Mouse (Mus musculus) neural tube, embryonic 14.5 days (tissue): ENCODE measurements around the gene Rplp1. TPM values are rescaled to one million over a fixed set of nuclear protein-coding genes. Genes with fewer than 3 reads are reported as not detected.

ENCODE experiments used
- ATAC-seq: fragments of 200-750 bp; cut with Nextera tagmentation; 2 replicates; pipeline ENCODE4 v1.8.0; 2017; ENCODE audit warnings: low read depth, mild to moderate bottlenecking, moderate TSS enrichment, moderate library complexity
- H3K27ac ChIP-seq: fragments of 300-500 bp; sonication (generic); 2 replicates; pipeline ENCODE4 v1.5.1; 2014; ENCODE audit warnings: low read depth, mild to moderate bottlenecking, control low read depth, low read length, moderate library complexity, mixed read lengths
- H3K27me3 ChIP-seq: fragments of 300-500 bp; sonication (generic); 2 replicates; pipeline ENCODE4 v1.6.1; 2014; ENCODE audit warnings: low read length; ENCODE audit not compliant: control insufficient read depth, insufficient read depth
- H3K36me3 ChIP-seq: fragments of 300-500 bp; sonication (generic); 2 replicates; pipeline ENCODE4 v1.6.1; 2014; ENCODE audit warnings: low read length, mixed read lengths; ENCODE audit not compliant: control insufficient read depth, insufficient read depth
- H3K4me1 ChIP-seq: fragments of 300-500 bp; sonication (generic); 2 replicates; pipeline ENCODE4 v1.6.1; 2014; ENCODE audit warnings: low read length; ENCODE audit not compliant: control insufficient read depth, insufficient read depth
- H3K4me2 ChIP-seq: fragments of 300-500 bp; sonication (generic); 2 replicates; pipeline ENCODE4 v1.6.1; 2014; ENCODE audit warnings: mild to moderate bottlenecking, low read depth, low read length, control low read depth
- H3K4me3 ChIP-seq: fragments of 300-500 bp; sonication (generic); 2 replicates; pipeline ENCODE4 v1.5.1; 2014; ENCODE audit warnings: low read depth, low read length, control low read depth, mixed read lengths
- H3K9ac ChIP-seq: fragments of 300-500 bp; sonication (generic); replicated peaks from 2 replicates; pipeline ENCODE4 v1.6.1; 2014; ENCODE audit warnings: low read depth, mild to moderate bottlenecking, control low read depth, low read length, mixed read lengths
- H3K9me3 ChIP-seq: fragments of 300-500 bp; sonication (generic); 2 replicates; pipeline ENCODE4 v1.6.1; 2016; ENCODE audit warnings: low read length; ENCODE audit not compliant: control insufficient read depth
- WGBS: fragments of 180-500 bp; shearing (Covaris S2); extraction: QIAGEN DNeasy Blood & Tissue Kit; methylation state at CpG from one replicate; pipeline ENCODE4 v1.1.7; 2014; 5-methylcytosine and 5-hydroxymethylcytosine counted together
- polyA plus RNA-seq: library from polyadenylated mRNA; unstranded; fragments of >200 nt; fragmentation: Nextera tagmentation; extraction: Ambion mirVana; gene quantifications from 2 replicates; pipeline ENCODE4 v1.2.1, GENCODE M21; 2014

Gene Rplp1
- polyA plus RNA-seq, 1 experiment from 2014 or later = 1,031 TPM

DNA sequence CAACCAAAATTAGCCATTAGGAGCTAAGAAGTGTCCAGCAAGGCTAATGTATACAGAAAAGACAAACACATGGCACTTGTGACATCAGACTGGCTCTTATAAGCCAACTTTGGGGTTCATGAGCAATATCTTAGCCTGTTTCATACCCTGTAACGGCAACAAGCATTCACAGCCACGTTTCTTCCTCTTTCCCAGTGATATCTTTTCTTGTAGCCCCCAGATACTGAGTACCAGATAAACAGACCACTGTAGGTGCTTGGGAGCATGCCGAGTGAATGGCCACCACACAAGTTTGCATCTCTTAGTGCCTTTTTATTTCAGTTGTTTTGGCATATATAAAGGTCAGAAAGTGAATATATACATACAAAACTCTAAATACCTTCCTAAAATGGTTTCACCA is 2.6 kb upstream of the Rplp1 start:
- H3K4me3 ChIP-seq = no peak overlapping the region
- WGBS = 89% methylated on average over 3 of the region's 3 CpGs
- H3K27ac ChIP-seq = no peak overlapping the region
- peaks cover 6% of the 10 kb centered on the region for H3K36me3 ChIP-seq
- H3K4me2 ChIP-seq = no peak overlapping the region
- no peaks in the 10 kb centered on the region for H3K27me3 ChIP-seq
- no peak overlapping the region for H3K9ac ChIP-seq
- ATAC-seq = no peak
- H3K4me1 ChIP-seq = peaks cover 17% of the 10 kb centered on the region; the same call in 1 of the 2 replicates
- no peaks in the 10 kb centered on the region for H3K9me3 ChIP-seq

DNA sequence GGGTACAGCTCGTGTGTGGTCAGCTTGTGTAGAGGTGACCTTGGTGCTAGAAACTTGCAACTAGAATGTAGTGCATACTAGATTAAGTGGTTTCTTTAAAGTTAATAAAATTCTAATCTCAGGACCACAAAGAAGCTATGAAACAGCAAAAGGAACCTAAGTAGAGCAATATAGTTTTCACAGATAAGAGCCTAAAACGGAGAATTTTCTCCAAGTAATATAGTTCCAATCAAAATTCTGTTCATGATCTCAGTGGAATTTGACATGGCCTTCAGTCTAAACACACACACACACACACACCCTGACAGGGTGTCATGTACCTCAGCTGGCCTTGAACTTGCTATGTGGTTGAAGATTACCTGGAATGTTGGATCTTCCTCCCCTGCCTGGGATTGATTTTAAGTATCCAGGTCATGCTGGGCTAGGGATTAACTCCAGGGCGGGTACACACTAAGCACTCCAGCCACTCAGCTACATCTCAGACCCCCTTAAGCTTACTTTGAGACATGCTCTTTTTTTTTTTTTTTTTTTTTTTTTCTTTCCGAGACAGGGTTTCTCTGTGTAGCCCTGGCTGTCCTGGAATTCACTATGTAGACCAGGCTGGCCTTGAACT is 1.2 kb upstream of the Rplp1 start:
- Histone ChIP-seq H3K9me3 (no peaks in the 10 kb centered on the region), H3K27me3 (no peaks in the 10 kb centered on the region), H3K9ac (no peak overlapping the region; the same call in 1 of the 2 replicates), H3K4me1 (peaks cover 17% of the 10 kb centered on the region; the same call in 1 of the 2 replicates), H3K4me2 (peak overlapping the region; percentile 78), H3K4me3 (peak overlapping the region; percentile 83), H3K27ac (no peak overlapping the region), H3K36me3 (peaks cover 10% of the 10 kb centered on the region)
- ATAC-seq = no peak
- 56% methylated on average over 4 of the region's 4 CpGs for WGBS

DNA sequence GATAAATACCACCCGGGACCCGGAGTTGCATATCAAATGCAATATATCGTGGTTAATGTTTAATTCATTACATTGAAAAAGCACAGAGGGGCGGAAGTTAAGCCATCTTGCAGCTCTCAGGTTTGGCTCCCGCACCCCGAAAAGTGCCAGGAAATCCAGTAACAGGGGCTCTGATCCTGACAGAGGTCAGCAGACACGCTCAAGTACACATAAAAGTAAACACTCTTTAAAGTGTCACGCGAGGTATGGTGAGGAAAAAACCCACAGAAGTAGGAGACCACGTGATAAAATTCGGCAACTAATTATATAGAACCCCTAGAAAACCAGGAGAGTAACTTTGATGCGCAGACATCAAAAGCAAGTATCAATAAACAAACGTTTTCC is 567 bp upstream of the Rplp1 start:
- Histone ChIP-seq H3K4me1 (peaks cover 17% of the 10 kb centered on the region; the same call in 1 of the 2 replicates), H3K4me2 (peak overlapping the region; percentile 78), H3K27me3 (no peaks in the 10 kb centered on the region), H3K9ac (peak overlapping the region; percentile 76), H3K36me3 (peaks cover 10% of the 10 kb centered on the region), H3K9me3 (no peaks in the 10 kb centered on the region), H3K27ac (peak overlapping the region; percentile 90), H3K4me3 (peak overlapping the region; percentile 83)
- WGBS = 4% methylated on average over 13 of the region's 13 CpGs
- ATAC-seq = no peak; the same call in 1 of the 2 replicates

DNA sequence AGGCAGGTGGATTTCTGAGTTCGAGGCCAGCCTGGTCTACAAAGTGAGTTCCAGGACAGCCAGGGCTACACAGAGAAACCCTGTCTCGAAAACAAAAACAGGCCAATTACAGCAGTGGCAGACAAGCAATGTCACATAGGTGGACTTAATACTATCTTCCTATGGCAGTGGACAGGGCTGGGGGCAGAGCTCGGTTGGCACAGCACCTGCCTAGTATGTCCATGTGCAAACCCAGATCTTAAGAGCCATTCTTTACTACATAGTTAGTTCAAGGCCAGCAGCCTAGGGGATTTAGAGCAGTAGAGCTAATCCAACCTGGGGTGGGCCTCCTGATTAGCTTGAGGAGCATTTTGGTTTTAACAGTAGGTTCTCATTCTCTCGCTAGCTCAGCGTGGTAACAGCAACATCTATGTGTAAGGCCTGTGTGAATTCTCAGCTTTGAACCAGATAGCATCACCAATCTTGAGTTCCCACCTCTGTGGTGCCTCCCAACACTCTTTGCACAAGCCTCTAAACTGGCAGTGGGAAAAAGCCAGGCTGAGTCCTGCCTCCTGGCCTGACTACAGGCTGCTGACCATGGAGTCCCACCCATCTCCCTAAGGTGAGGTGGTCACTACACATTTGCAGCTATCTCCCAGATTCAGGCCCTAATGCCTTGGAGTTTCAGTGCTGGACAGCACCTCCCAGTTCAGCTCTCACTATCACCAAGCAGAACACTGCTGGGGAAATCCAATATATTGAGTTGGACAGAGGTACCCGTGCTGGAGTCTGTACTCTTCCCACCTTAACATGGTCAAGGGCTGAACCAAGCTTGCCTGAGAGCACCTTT is 2.8 kb downstream of the Rplp1 start:
- ATAC-seq = no peak
- no peak overlapping the region for H3K4me3 ChIP-seq
- no peaks in the 10 kb centered on the region for H3K27me3 ChIP-seq
- H3K4me2 ChIP-seq = no peak overlapping the region
- H3K36me3 ChIP-seq = peaks cover 10% of the 10 kb centered on the region; the same call in 1 of the 2 replicates
- peaks cover 17% of the 10 kb centered on the region; the same call in 1 of the 2 replicates for H3K4me1 ChIP-seq
- 62% methylated on average over 6 of the region's 6 CpGs for WGBS
- H3K27ac ChIP-seq = no peak overlapping the region
- H3K9ac ChIP-seq = no peak overlapping the region
- H3K9me3 ChIP-seq = no peaks in the 10 kb centered on the region

DNA sequence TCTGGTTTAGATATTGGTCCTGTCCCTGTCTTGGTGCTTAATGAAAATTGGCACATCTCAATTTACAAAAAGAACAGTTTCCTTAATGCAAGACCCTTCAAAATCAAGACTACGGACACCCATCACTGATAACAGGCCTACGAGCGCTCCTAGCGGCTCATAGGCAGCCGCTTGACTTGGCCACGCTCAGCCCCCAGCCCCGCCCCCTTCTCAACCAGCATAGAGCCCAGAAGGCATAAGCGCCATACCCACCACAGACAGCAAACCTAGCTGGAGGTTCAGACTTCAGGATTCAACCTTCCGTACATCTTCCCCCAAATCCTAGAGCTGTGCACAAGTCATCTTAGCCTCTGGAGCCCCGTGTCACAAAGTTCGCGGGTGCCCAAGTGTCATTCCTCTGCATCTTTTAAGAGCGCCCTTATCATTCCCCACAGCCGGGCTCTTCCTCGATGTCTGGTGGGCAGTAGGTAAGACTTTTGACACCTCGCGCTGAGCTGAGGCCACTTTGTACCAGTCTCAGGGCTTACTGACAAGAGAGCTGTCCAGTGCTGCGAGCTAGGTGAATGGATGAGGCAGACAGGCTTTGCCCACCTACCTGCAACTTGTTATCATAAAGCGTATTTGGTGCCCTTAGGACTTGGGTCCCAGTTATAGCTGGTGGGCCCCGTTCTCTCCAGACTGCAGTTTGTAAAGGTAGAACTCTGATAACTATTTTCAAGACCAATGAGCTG is 3.7 kb downstream of the Rplp1 start:
- Histone ChIP-seq H3K9ac (no peak overlapping the region), H3K4me1 (peaks cover 17% of the 10 kb centered on the region; the same call in 1 of the 2 replicates), H3K36me3 (peaks cover 10% of the 10 kb centered on the region; the same call in 1 of the 2 replicates), H3K27ac (no peak overlapping the region), H3K4me3 (no peak overlapping the region), H3K27me3 (no peaks in the 10 kb centered on the region), H3K9me3 (no peaks in the 10 kb centered on the region), H3K4me2 (no peak overlapping the region)
- 44% methylated on average over 20 of the region's 20 CpGs for WGBS
- no peak for ATAC-seq

DNA sequence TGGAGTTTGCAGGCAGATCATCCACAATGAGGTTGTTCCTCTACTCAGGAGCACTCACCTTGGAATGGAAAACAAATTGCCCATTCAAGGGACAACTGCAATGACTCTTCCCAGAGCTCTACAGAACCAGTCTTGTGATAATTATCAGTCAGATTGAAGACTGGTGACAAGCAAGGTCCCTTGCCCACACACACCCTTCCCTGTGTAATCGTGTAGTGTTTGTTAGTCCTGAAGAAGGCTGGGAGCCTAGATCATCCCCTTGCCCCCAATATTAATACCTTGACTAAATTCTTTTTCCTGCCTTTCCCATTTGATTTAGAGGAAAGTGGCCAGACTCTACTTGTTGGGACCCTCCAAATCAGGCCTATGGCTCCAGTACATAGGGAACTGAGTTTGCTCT is 4.7 kb downstream of the Rplp1 start:
- peaks cover 10% of the 10 kb centered on the region; the same call in 1 of the 2 replicates for H3K36me3 ChIP-seq
- 100% methylated on average over 1 of the region's 1 CpGs for WGBS
- H3K4me3 ChIP-seq = no peak overlapping the region

DNA sequence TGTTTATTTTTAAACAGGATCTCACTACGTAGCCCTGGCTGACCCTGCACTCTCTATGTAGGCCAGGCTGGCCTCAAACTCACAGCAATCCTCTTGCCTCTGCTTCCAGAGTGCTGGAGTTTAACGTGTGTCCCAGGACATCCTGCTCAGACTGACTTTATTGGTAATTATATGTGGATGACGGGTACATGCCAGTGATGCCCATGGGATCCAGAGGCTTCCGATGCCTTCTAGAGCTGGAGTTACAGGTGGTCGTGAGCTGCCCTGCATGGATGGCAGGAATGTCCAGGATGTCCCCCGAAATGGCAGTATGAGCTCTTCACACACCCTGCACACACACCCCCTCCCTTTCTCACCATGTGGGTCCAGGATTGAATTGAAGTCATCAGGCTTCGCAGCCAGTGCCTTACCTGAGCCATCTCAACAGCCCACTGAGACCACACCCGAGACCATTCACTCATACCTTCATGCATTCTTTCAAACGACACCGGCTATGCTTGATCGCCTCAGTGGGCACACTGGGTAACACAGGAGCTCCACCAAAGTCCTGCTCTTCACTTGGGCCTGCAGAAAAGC is 5.4 kb downstream of the Rplp1 start:
- Histone ChIP-seq H3K4me3 (no peak overlapping the region), H3K9me3 (no peaks in the 10 kb centered on the region), H3K4me1 (peaks cover 11% of the 10 kb centered on the region; the same call in 1 of the 2 replicates), H3K4me2 (no peak overlapping the region), H3K9ac (no peak overlapping the region), H3K27me3 (no peaks in the 10 kb centered on the region), H3K27ac (no peak overlapping the region), H3K36me3 (peaks cover 10% of the 10 kb centered on the region; the same call in 1 of the 2 replicates)
- ATAC-seq = no peak
- WGBS = 94% methylated on average over 11 of the region's 11 CpGs

More for the DNA sequence above, 4.7 kb downstream of the Rplp1 start:
- H3K9me3 ChIP-seq = no peaks in the 10 kb centered on the region
- H3K27ac ChIP-seq = no peak overlapping the region
- no peak overlapping the region for H3K4me2 ChIP-seq
- H3K4me1 ChIP-seq = peaks cover 11% of the 10 kb centered on the region; the same call in 1 of the 2 replicates
- no peak for ATAC-seq
- no peaks in the 10 kb centered on the region for H3K27me3 ChIP-seq
- no peak overlapping the region for H3K9ac ChIP-seq

DNA sequence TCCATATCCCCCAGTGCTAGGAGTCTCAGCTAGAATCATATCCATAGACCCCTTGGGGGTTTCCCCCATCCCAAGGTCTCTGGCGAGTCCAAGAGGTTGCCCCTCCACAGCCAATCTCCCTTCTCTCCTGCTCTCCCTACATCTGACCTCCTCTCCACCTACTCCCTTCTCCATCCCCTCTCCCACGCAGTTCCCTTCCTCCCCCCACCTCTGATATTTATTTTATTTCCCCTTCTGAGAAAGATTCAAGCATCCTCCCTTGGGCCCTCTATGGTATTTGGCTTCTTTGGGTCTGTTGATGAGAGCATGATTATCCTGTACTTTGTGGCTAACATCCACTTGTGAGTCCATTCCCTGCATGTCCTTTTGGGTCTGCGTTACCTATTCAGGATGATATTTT is 6.0 kb downstream of the Rplp1 start:
- no peaks in the 10 kb centered on the region for H3K27me3 ChIP-seq
- WGBS = 87% methylated on average over 3 of the region's 3 CpGs

More for the DNA sequence above, 6.0 kb downstream of the Rplp1 start:
- Histone ChIP-seq H3K36me3 (peaks cover 10% of the 10 kb centered on the region; the same call in 1 of the 2 replicates), H3K9me3 (no peaks in the 10 kb centered on the region), H3K27ac (no peak overlapping the region), H3K4me1 (peaks cover 8% of the 10 kb centered on the region; the same call in 1 of the 2 replicates), H3K4me2 (no peak overlapping the region), H3K4me3 (no peak overlapping the region), H3K9ac (no peak overlapping the region)
- no peak for ATAC-seq
